Mouse (Mus musculus): ENCODE measurements around the gene E130311K13Rik. TPM values are rescaled to one million over a fixed set of nuclear protein-coding genes. Genes with fewer than 3 reads are reported as not detected.
A peak's percentile ranks its signal among the peaks of the same experiment; 100 is the strongest.

E130311K13Rik gene
- polyA plus RNA-seq, 1 experiment, result 1.3 TPM

DNA sequence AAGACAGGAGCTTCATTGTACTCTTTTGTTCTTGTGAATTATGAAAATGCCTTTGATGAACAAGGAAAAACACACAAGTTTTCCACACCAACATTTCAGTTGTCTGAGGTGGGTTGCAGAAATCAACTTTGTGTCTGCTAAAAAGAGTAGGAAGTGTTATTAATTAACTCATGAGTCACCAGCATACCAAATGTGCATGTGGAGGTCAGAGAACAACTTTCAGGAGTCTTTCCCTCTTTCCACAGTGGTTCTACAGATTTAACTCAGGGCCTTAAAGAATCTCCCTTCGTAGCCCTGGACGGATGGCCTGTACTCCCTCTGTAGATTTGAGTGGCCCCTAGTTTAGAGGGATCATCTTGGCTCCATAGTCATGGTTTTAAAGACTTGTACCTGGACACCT, 25.1 kb downstream of the E130311K13Rik start:
- Histone ChIP-seq H3K4me1 (ENCODE audit: control insufficient read depth, insufficient read depth, low read length) (peaks cover 9% of the 10 kb centered on the region), H3K4me3 (ENCODE audit: control insufficient read depth, low read depth, low read length) (no peak overlapping the region), H3K27me3 (ENCODE audit: control insufficient read depth, insufficient read depth, low read length) (no peaks in the 10 kb centered on the region), H3K36me3 (ENCODE audit: control insufficient read depth, insufficient read depth, low read length) (no peaks in the 10 kb centered on the region), H3K27ac (ENCODE audit: control insufficient read depth, insufficient read depth, low read depth, low read length) (no peak overlapping the region)
- TF ChIP-seq POLR2A (IDR thresholded peaks at IDR 0.05; ENCODE audit: control insufficient read depth, low read depth, low read length), result no peak
- TF ChIP-seq CTCF (IDR thresholded peaks at IDR 0.05; ENCODE audit: control insufficient read depth, insufficient read depth, insufficient replicate concordance, low read depth, low read length), result no peak

DNA sequence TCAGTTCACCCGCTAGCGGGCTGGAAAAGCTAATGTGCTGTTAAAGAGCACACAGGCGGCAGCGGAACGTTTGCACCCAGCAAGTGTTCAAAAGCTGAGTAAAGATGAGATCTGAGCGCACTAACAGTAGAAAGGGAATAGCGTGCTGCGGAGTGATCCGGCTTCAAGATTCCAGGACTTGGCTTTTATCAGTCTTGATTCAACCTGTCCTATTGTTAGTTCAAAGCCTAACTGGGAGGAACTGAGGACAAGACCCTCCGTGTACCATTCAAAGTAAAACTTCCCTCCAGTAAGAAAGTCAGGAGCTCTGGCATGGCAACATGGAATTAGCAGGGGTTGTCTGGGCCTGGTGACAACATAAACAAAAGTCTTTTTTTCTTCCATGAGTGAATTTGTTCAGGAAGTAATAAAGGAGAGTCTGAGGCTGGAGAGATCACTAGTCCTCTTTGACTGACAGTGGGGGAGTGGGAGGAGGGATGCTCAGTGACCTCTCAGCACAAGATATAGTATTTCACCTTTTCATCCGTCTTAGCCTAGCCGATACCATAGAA, 29.2 kb downstream of the E130311K13Rik start:
- no peak overlapping the region for H3K4me3 ChIP-seq (ENCODE audit: control insufficient read depth, low read depth, low read length)
- H3K36me3 ChIP-seq (ENCODE audit: control insufficient read depth, insufficient read depth, low read length), result no peaks in the 10 kb centered on the region
- TF ChIP-seq CTCF (IDR thresholded peaks at IDR 0.05; ENCODE audit: control insufficient read depth, insufficient read depth, insufficient replicate concordance, low read depth, low read length) (no peak), POLR2A (IDR thresholded peaks at IDR 0.05; ENCODE audit: control insufficient read depth, low read depth, low read length) (no peak)
- H3K27me3 ChIP-seq (ENCODE audit: control insufficient read depth, insufficient read depth, low read length), result no peaks in the 10 kb centered on the region
- no peak overlapping the region for H3K27ac ChIP-seq (ENCODE audit: control insufficient read depth, insufficient read depth, low read depth, low read length)
- peaks cover 8% of the 10 kb centered on the region for H3K4me1 ChIP-seq (ENCODE audit: control insufficient read depth, insufficient read depth, low read length)

DNA sequence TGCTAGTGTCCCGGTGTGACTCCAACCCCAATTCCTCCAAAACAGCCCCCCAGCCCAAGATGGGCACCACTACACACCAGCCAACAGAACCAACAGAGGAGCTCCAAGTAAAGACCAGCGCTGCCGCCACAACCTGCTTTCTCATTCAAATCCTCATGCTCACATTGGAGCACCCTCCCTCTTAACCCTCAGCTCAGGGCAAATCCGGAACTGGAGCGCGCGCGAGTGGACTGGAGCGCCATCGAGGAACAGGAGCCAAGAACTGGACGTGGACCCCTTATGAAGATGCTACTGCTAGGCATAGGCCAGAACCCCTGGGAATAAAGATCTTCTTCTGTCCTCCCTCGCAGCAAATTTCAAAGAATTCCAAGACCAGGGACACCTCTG, 30.0 kb downstream of the E130311K13Rik start, which contains the start of gene Plch1:
TSS of gene Plch1 (minus strand) at position 164 of the 387 bp plus-strand sequence.
- no peaks in the 10 kb centered on the region for H3K36me3 ChIP-seq (ENCODE audit: control insufficient read depth, insufficient read depth, low read length)
- peak within 1 kb of the TSS; percentile 89 for H3K4me3 ChIP-seq (ENCODE audit: control insufficient read depth, low read depth, low read length)
- peaks cover 8% of the 10 kb centered on the region for H3K4me1 ChIP-seq (ENCODE audit: control insufficient read depth, insufficient read depth, low read length)
- TF ChIP-seq POLR2A (IDR thresholded peaks at IDR 0.05; ENCODE audit: control insufficient read depth, low read depth, low read length) (no peak), CTCF (IDR thresholded peaks at IDR 0.05; ENCODE audit: control insufficient read depth, insufficient read depth, insufficient replicate concordance, low read depth, low read length) (no peak)
- no peaks in the 10 kb centered on the region for H3K27me3 ChIP-seq (ENCODE audit: control insufficient read depth, insufficient read depth, low read length)
- peak within 1 kb of the TSS; percentile 72 for H3K27ac ChIP-seq (ENCODE audit: control insufficient read depth, insufficient read depth, low read depth, low read length)

DNA sequence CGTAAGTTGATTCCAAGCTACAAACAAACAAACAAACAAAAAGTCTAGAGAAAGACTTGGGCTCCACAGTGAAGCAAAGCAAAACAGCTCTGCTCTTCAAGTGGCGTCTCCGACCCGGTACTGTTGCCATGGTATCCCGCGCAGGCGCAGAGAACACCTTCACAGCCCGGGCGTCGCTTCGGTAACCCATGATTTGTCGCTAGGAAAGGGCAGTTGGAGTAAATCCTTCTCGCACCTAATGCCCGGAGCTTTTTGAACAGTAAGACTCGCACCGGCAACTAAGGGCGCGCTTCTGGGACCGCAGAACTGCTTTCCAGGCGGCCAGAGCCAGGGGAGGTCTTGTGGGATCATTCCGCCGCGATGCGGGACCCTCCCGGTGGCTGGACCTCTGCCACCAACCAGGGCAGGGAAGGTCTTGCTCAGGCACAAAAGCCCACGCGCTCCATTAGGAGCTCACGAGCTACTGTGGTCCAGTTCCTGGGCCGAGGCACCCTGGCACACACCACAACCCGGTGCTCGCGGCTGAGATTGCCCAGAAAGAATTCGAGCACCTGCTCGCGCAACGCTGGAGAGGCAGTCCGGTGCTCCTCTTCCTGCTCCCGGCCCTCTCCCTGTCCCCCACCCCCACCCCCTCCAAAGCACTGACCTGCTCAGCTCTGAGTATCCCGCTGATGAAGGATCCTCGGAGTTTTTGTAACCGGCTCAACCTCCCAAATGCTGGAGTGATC, 30.5 kb downstream of the E130311K13Rik start:
- Histone ChIP-seq H3K36me3 (ENCODE audit: control insufficient read depth, insufficient read depth, low read length) (no peaks in the 10 kb centered on the region), H3K27ac (ENCODE audit: control insufficient read depth, insufficient read depth, low read depth, low read length) (peak overlapping the region; percentile 72), H3K4me1 (ENCODE audit: control insufficient read depth, insufficient read depth, low read length) (peaks cover 8% of the 10 kb centered on the region), H3K27me3 (ENCODE audit: control insufficient read depth, insufficient read depth, low read length) (no peaks in the 10 kb centered on the region), H3K4me3 (ENCODE audit: control insufficient read depth, low read depth, low read length) (peak overlapping the region; percentile 89)
- TF ChIP-seq CTCF (IDR thresholded peaks at IDR 0.05; ENCODE audit: control insufficient read depth, insufficient read depth, insufficient replicate concordance, low read depth, low read length), result no peak
- peak; percentile 58; the same call in 1 of the 2 replicates for TF ChIP-seq POLR2A (IDR thresholded peaks at IDR 0.05; ENCODE audit: control insufficient read depth, low read depth, low read length)

DNA sequence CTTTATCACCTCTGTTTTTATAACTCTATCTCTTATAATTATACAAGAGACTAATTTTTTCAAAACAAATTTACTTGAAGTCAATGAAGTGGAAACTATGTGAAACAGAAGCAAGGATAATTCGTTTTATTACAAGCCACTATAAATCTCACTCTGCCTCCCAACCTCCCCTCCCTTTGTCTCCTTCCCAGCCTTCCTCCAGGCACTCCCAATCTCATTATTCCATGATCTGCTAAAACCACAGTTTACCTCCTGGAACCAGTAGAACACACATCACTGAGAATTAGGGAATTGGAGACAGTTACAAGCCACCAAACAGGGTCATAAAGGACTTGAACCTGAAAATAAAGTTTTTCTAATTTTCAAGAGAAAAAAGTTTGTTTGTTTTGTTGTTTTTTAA, 32.1 kb downstream of the E130311K13Rik start:
- no peak overlapping the region for H3K4me3 ChIP-seq (ENCODE audit: control insufficient read depth, low read depth, low read length)
- H3K27ac ChIP-seq (ENCODE audit: control insufficient read depth, insufficient read depth, low read depth, low read length), result no peak overlapping the region
- no peaks in the 10 kb centered on the region for H3K36me3 ChIP-seq (ENCODE audit: control insufficient read depth, insufficient read depth, low read length)
- TF ChIP-seq CTCF (IDR thresholded peaks at IDR 0.05; ENCODE audit: control insufficient read depth, insufficient read depth, insufficient replicate concordance, low read depth, low read length) (no peak), POLR2A (IDR thresholded peaks at IDR 0.05; ENCODE audit: control insufficient read depth, low read depth, low read length) (no peak)
- no peaks in the 10 kb centered on the region for H3K27me3 ChIP-seq (ENCODE audit: control insufficient read depth, insufficient read depth, low read length)
- H3K4me1 ChIP-seq (ENCODE audit: control insufficient read depth, insufficient read depth, low read length), result peaks cover 8% of the 10 kb centered on the region

DNA sequence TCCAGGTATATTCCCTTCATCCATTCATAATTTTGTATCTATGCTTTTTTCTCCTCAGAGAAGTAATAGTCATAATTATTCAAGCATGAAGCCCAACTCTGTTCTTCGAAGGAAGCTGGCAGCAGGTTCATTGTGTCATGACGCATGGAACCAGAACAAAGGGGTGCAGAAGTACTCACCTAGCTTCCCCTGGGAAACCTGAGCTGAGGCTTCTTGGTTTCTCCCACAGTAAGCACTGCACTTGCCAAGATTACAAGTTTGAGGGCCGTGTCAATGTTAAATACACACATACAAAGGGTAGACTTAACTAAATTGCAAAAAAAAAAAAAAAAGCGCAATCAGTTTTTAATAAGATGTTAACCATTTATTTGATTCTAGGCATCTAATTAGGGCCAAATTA, 33.0 kb downstream of the E130311K13Rik start:
- H3K36me3 ChIP-seq (ENCODE audit: control insufficient read depth, insufficient read depth, low read length), result no peaks in the 10 kb centered on the region
- TF ChIP-seq POLR2A (IDR thresholded peaks at IDR 0.05; ENCODE audit: control insufficient read depth, low read depth, low read length) (no peak), CTCF (IDR thresholded peaks at IDR 0.05; ENCODE audit: control insufficient read depth, insufficient read depth, insufficient replicate concordance, low read depth, low read length) (no peak)
- no peaks in the 10 kb centered on the region for H3K27me3 ChIP-seq (ENCODE audit: control insufficient read depth, insufficient read depth, low read length)
- peaks cover 8% of the 10 kb centered on the region for H3K4me1 ChIP-seq (ENCODE audit: control insufficient read depth, insufficient read depth, low read length)
- no peak overlapping the region for H3K4me3 ChIP-seq (ENCODE audit: control insufficient read depth, low read depth, low read length)
- H3K27ac ChIP-seq (ENCODE audit: control insufficient read depth, insufficient read depth, low read depth, low read length), result no peak overlapping the region

DNA sequence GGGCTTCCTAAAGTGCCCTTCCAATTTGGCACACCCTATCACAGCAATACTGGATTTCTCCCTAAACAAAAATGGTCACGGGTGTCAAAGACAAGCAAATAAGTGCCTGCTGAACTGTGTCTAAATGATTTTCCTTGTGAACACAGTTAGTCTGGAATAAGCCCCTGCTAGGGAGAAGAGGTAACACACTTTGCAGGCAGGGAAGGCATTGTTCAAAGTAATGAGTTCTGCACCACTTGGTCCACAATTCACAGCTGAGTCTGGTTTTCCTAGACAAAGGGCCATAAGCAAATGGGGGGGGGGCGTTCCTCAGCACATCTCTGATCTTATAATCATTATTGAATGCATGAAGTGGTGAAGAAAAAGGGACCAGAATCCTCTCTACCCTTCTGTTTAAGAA, 33.5 kb downstream of the E130311K13Rik start:
- no peak for TF ChIP-seq POLR2A (IDR thresholded peaks at IDR 0.05; ENCODE audit: control insufficient read depth, low read depth, low read length)
- TF ChIP-seq CTCF (IDR thresholded peaks at IDR 0.05; ENCODE audit: control insufficient read depth, insufficient read depth, insufficient replicate concordance, low read depth, low read length), result no peak
- no peak overlapping the region for H3K27ac ChIP-seq (ENCODE audit: control insufficient read depth, insufficient read depth, low read depth, low read length)
- H3K4me3 ChIP-seq (ENCODE audit: control insufficient read depth, low read depth, low read length), result no peak overlapping the region
- H3K36me3 ChIP-seq (ENCODE audit: control insufficient read depth, insufficient read depth, low read length), result no peaks in the 10 kb centered on the region
- no peaks in the 10 kb centered on the region for H3K27me3 ChIP-seq (ENCODE audit: control insufficient read depth, insufficient read depth, low read length)
- peaks cover 8% of the 10 kb centered on the region for H3K4me1 ChIP-seq (ENCODE audit: control insufficient read depth, insufficient read depth, low read length)
